Mouse (Mus musculus): ENCODE data around the gene Chdh. TPM values are rescaled to one million over a fixed set of nuclear protein-coding genes. Genes with fewer than 3 reads are reported as not detected.

The Chdh gene
- polyA plus RNA-seq, 1 experiment from 2014 or later: 1.6 TPM

GRCm38 (mm10) chr14:29987739-29988138 lies 21.1 kb upstream of the Chdh start:
- no peak for ATAC-seq (ENCODE audit: insufficient number of reproducible peaks, low FRiP score, low TSS enrichment, low read depth)
- Histone ChIP-seq H3K4me2 (replicated peaks) (no peak overlapping the region), H3K9me3 (replicated peaks) (no peaks in the 10 kb centered on the region), H3K4me1 (no peaks in the 10 kb centered on the region), H3K4me3 (replicated peaks) (no peak overlapping the region), H3K36me3 (peaks cover 100% of the 10 kb centered on the region), H3K27ac (replicated peaks) (no peak overlapping the region), H3K9ac (no peak overlapping the region), H3K27me3 (no peaks in the 10 kb centered on the region)
- 90% methylated on average over 9 of the region's 9 CpGs for WGBS

GRCm38 (mm10) chr14:29988337-29988736 lies 20.5 kb upstream of the Chdh start:
- 91% methylated on average over 4 of the region's 4 CpGs for WGBS
- peaks cover 100% of the 10 kb centered on the region for H3K36me3 ChIP-seq
- ATAC-seq (ENCODE audit: insufficient number of reproducible peaks, low FRiP score, low TSS enrichment, low read depth): no peak

GRCm38 (mm10) chr14:29994976-29995375 lies 13.8 kb upstream of the Chdh start:
- no peak overlapping the region for H3K9ac ChIP-seq
- H3K27ac ChIP-seq (replicated peaks): no peak overlapping the region
- 36% methylated on average over 4 of the region's 4 CpGs for WGBS
- H3K36me3 ChIP-seq: peaks cover 72% of the 10 kb centered on the region
- ATAC-seq (ENCODE audit: insufficient number of reproducible peaks, low FRiP score, low TSS enrichment, low read depth): no peak
- no peak overlapping the region for H3K4me3 ChIP-seq (replicated peaks)
- H3K4me2 ChIP-seq (replicated peaks): no peak overlapping the region
- H3K4me1 ChIP-seq: no peaks in the 10 kb centered on the region
- H3K9me3 ChIP-seq (replicated peaks): no peaks in the 10 kb centered on the region
- H3K27me3 ChIP-seq: no peaks in the 10 kb centered on the region

More at GRCm38 (mm10) chr14:29988337-29988736, 20.5 kb upstream of the Chdh start:
- Histone ChIP-seq H3K4me3 (replicated peaks) (no peak overlapping the region), H3K27ac (replicated peaks) (no peak overlapping the region), H3K4me2 (replicated peaks) (no peak overlapping the region), H3K27me3 (no peaks in the 10 kb centered on the region), H3K4me1 (no peaks in the 10 kb centered on the region), H3K9me3 (replicated peaks) (no peaks in the 10 kb centered on the region), H3K9ac (no peak overlapping the region)

- no peak overlapping the region for H3K4me3 ChIP-seq (replicated peaks)
- H3K4me1 ChIP-seq: no peaks in the 10 kb centered on the region
- no peak overlapping the region for H3K27ac ChIP-seq (replicated peaks)
- H3K4me2 ChIP-seq (replicated peaks): no peak overlapping the region
- H3K36me3 ChIP-seq: peaks cover 60% of the 10 kb centered on the region
- no peak for ATAC-seq (ENCODE audit: insufficient number of reproducible peaks, low FRiP score, low TSS enrichment, low read depth)
- H3K27me3 ChIP-seq: no peaks in the 10 kb centered on the region
- 88% methylated on average over 11 of the region's 11 CpGs for WGBS
- no peaks in the 10 kb centered on the region for H3K9me3 ChIP-seq (replicated peaks)
- H3K9ac ChIP-seq: no peak overlapping the region
These were observed 12.6 kb upstream of the Chdh start for GRCm38 (mm10) chr14:29996000-29996751.

GRCm38 (mm10) chr14:29997345-29997744 lies 11.5 kb upstream of the Chdh start:
- no peak overlapping the region for H3K27ac ChIP-seq (replicated peaks)
- H3K9me3 ChIP-seq (replicated peaks): no peaks in the 10 kb centered on the region
- no peak overlapping the region for H3K4me3 ChIP-seq (replicated peaks)
- no peaks in the 10 kb centered on the region for H3K27me3 ChIP-seq
- no peak overlapping the region for H3K9ac ChIP-seq
- no peaks in the 10 kb centered on the region for H3K4me1 ChIP-seq
- ATAC-seq (ENCODE audit: insufficient number of reproducible peaks, low FRiP score, low TSS enrichment, low read depth): no peak
- no peak overlapping the region for H3K4me2 ChIP-seq (replicated peaks)
- H3K36me3 ChIP-seq: peaks cover 48% of the 10 kb centered on the region

- Histone ChIP-seq H3K9ac (no peak overlapping the region), H3K4me1 (no peaks in the 10 kb centered on the region), H3K27ac (replicated peaks) (no peak overlapping the region), H3K4me2 (replicated peaks) (no peak overlapping the region), H3K9me3 (replicated peaks) (no peaks in the 10 kb centered on the region), H3K27me3 (no peaks in the 10 kb centered on the region), H3K36me3 (peaks cover 32% of the 10 kb centered on the region), H3K4me3 (replicated peaks) (no peak overlapping the region)
- ATAC-seq (ENCODE audit: insufficient number of reproducible peaks, low FRiP score, low TSS enrichment, low read depth): no peak
- 75% methylated on average over 13 of the region's 13 CpGs for WGBS
These were observed 9.9 kb upstream of the Chdh start for GRCm38 (mm10) chr14:29998747-29999474.

GRCm38 (mm10) chr14:29999475-29999811 lies 9.4 kb upstream of the Chdh start:
- no peak overlapping the region for H3K4me3 ChIP-seq (replicated peaks)
- H3K4me2 ChIP-seq (replicated peaks): no peak overlapping the region
- no peaks in the 10 kb centered on the region for H3K4me1 ChIP-seq
- H3K36me3 ChIP-seq: peaks cover 27% of the 10 kb centered on the region
- ATAC-seq (ENCODE audit: insufficient number of reproducible peaks, low FRiP score, low TSS enrichment, low read depth): no peak
- no peak overlapping the region for H3K27ac ChIP-seq (replicated peaks)
- 88% methylated on average over 3 of the region's 3 CpGs for WGBS
- no peaks in the 10 kb centered on the region for H3K9me3 ChIP-seq (replicated peaks)
- no peaks in the 10 kb centered on the region for H3K27me3 ChIP-seq
- no peak overlapping the region for H3K9ac ChIP-seq

- peaks cover 12% of the 10 kb centered on the region for H3K27me3 ChIP-seq
- 42% methylated on average over 10 of the region's 10 CpGs for WGBS
- H3K4me1 ChIP-seq: peaks cover 34% of the 10 kb centered on the region
- H3K9me3 ChIP-seq (replicated peaks): no peaks in the 10 kb centered on the region
- H3K4me3 ChIP-seq (replicated peaks): peak overlapping the region; percentile 43
- H3K9ac ChIP-seq: no peak overlapping the region
- peak overlapping the region; percentile 91; the same call in 1 of the 2 replicates for H3K4me2 ChIP-seq (replicated peaks)
- peak overlapping the region; percentile 79 for H3K27ac ChIP-seq (replicated peaks)
- peak; percentile 58 for ATAC-seq (ENCODE audit: insufficient number of reproducible peaks, low FRiP score, low TSS enrichment, low read depth)
- H3K36me3 ChIP-seq: no peaks in the 10 kb centered on the region
These were observed 1.2 kb downstream of the Chdh start for GRCm38 (mm10) chr14:30009864-30010560.

GRCm38 (mm10) chr14:30011886-30012560 lies 3.2 kb downstream of the Chdh start:
- H3K27ac ChIP-seq (replicated peaks): peak overlapping the region; percentile 12; the same call in 1 of the 2 replicates
- H3K4me1 ChIP-seq: peaks cover 34% of the 10 kb centered on the region
- no peak overlapping the region for H3K4me2 ChIP-seq (replicated peaks)
- H3K36me3 ChIP-seq: no peaks in the 10 kb centered on the region
- H3K9me3 ChIP-seq (replicated peaks): no peaks in the 10 kb centered on the region
- H3K27me3 ChIP-seq: peaks cover 12% of the 10 kb centered on the region
- no peak overlapping the region for H3K4me3 ChIP-seq (replicated peaks)
- H3K9ac ChIP-seq: no peak overlapping the region
- ATAC-seq (ENCODE audit: insufficient number of reproducible peaks, low FRiP score, low TSS enrichment, low read depth): no peak
- 74% methylated on average over 10 of the region's 10 CpGs for WGBS

- Histone ChIP-seq H3K27me3 (no peaks in the 10 kb centered on the region), H3K36me3 (no peaks in the 10 kb centered on the region), H3K27ac (replicated peaks) (no peak overlapping the region), H3K9me3 (replicated peaks) (no peaks in the 10 kb centered on the region), H3K4me2 (replicated peaks) (no peak overlapping the region), H3K4me1 (peaks cover 20% of the 10 kb centered on the region), H3K4me3 (replicated peaks) (no peak overlapping the region), H3K9ac (no peak overlapping the region)
- ATAC-seq (ENCODE audit: insufficient number of reproducible peaks, low FRiP score, low TSS enrichment, low read depth): no peak
- 55% methylated on average over 10 of the region's 10 CpGs for WGBS
These were observed 5.7 kb downstream of the Chdh start for GRCm38 (mm10) chr14:30014487-30014886.

- Histone ChIP-seq H3K27me3 (no peaks in the 10 kb centered on the region), H3K4me2 (replicated peaks) (no peak overlapping the region), H3K4me1 (peaks cover 14% of the 10 kb centered on the region; the same call in 1 of the 2 replicates), H3K27ac (replicated peaks) (no peak overlapping the region), H3K36me3 (no peaks in the 10 kb centered on the region), H3K4me3 (replicated peaks) (no peak overlapping the region), H3K9ac (no peak overlapping the region), H3K9me3 (replicated peaks) (no peaks in the 10 kb centered on the region)
- 49% methylated on average over 1 of the region's 1 CpGs for WGBS
- no peak for ATAC-seq (ENCODE audit: insufficient number of reproducible peaks, low FRiP score, low TSS enrichment, low read depth)
These were observed 6.2 kb downstream of the Chdh start for GRCm38 (mm10) chr14:30015008-30015407.
